Mouse (Mus musculus) ovary, adult 2 months (tissue): ENCODE data around the gene Vmn1r36. TPM values are rescaled to one million over a fixed set of nuclear protein-coding genes. Genes with fewer than 3 reads are reported as not detected.

Experiments used
- polyA plus RNA-seq: library from polyadenylated mRNA; depleted of rRNA; stranded (reverse); fragments of >200 nt; gene quantifications from 2 replicates; pipeline ENCODE4 v1.2.3, GENCODE M21; 2012; rRNA removed

Vmn1r36 gene
- not detected in 2 replicates for polyA plus RNA-seq

GRCm38 (mm10) chr6:66719068-66719467 is at the start of gene Vmn1r36:
Vmn1r36 (minus strand) TSS chr6:66719168.

DNA sequence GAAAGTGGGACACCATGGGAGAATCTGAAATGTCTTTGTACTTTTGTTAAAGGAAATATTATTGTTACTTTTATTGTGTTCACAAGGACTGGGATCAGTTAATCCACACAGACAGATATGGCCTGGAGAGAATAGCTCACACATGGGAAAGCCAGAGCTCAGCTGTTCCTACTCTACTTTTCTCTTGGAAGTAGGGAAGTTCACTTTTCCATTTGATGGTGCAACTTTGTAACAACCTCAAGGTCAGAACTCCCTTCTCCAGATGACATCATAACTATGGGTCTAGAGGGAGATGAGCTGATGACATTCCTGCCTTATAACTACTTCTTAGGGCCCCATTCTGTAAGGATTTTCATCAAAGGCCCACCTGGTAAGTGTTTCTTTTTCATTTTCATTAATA is 10.1 kb upstream of the Vmn1r36 start, which contains the start of gene Vmn1r37:
Gene Vmn1r37, plus strand, starts transcription at position 301 of the 400 bp plus-strand sequence.

GRCm38 (mm10) chr6:66685806-66686205 is 33.2 kb downstream of the Vmn1r36 start, which contains the start of gene Vmn1r35:
Vmn1r35 (minus strand) TSS chr6:66685906.

Other genes starting within 250 kb of the Vmn1r36 start
- gene Mad2l1, start 183.8 kb downstream of the Vmn1r36 start, polyA plus RNA-seq, result 3.2 and 6.1 TPM in 2 replicates
- gene Vmn1r32, start 159.1 kb downstream of the Vmn1r36 start, polyA plus RNA-seq, result not detected in 2 replicates
- not detected in 2 replicates for gene Vmn1r33, start 100.9 kb downstream of the Vmn1r36 start, polyA plus RNA-seq
- gene Vmn1r34, start 75.3 kb downstream of the Vmn1r36 start, polyA plus RNA-seq, result not detected in 2 replicates
- gene Vmn1r35, start 33.3 kb downstream of the Vmn1r36 start, polyA plus RNA-seq, result not detected in 2 replicates
- not detected in 2 replicates for gene Vmn1r37, start 10.2 kb upstream of the Vmn1r36 start, polyA plus RNA-seq
- not detected in 2 replicates for gene Vmn1r38, start 63.5 kb upstream of the Vmn1r36 start, polyA plus RNA-seq
- gene Vmn1r39, start 91.4 kb upstream of the Vmn1r36 start, polyA plus RNA-seq, result not detected in 2 replicates
- gene Gng12, start 177.2 kb upstream of the Vmn1r36 start, polyA plus RNA-seq, result 27.3 and 27.9 TPM in 2 replicates